Comparison of ENCODE assay signal across 14 mouse cellular contexts in genomic region chr5:18274352-18274940, GRCm38 (mm10).
"Had no signal": no experiment of that assay in that cellular context is flagged by ENCODE, and none has a peak within 500 bp of the region (broad histone marks: within the 10 kb centered on the region; RNA-seq: fewer than 3 reads in every experiment).

No protein-coding gene starts in this region.

- H3K4me3 ChIP-seq: layer of hippocampus, adult 2 months; limb, embryonic 15.5 days; lung, embryonic 15.5 days had no signal

- H3K9ac ChIP-seq: limb, embryonic 15.5 days; liver, embryonic 14.5 days; liver, postnatal 0 days; lung, embryonic 15.5 days had no signal

- H3K27me3 ChIP-seq: limb, embryonic 15.5 days; lung, embryonic 15.5 days had no signal

- H3K27ac ChIP-seq: kidney, postnatal 0 days; layer of hippocampus, adult 2 months; limb, embryonic 15.5 days; liver, embryonic 14.5 days; lung, embryonic 15.5 days had no signal

- H3K4me2 ChIP-seq: limb, embryonic 15.5 days; liver, embryonic 11.5 days; lung, embryonic 15.5 days; midbrain, embryonic 11.5 days had no signal

- H3K9me3 ChIP-seq: limb, embryonic 15.5 days; lung, embryonic 15.5 days had no signal

- H3K4me1 ChIP-seq: limb, embryonic 15.5 days; lung, embryonic 15.5 days had no signal

- DNase-seq: kidney, postnatal 25 days; layer of hippocampus, adult 9-11 months; left cerebral cortex, postnatal 4 days; liver, postnatal 0 days; midbrain, embryonic 14.5 days; thymus, adult 18-20 months; thymus, postnatal 36 days had no signal

- ATAC-seq: liver, postnatal 0 days had no signal
